Mouse (Mus musculus) limb, embryonic 10.5 days (tissue): ENCODE data around the gene Rd3. TPM values are rescaled to one million over a fixed set of nuclear protein-coding genes. Genes with fewer than 3 reads are reported as not detected.

ENCODE experiments used
- DNase-seq: peaks from one replicate; pipeline ENCODE4 v3.0.0-alpha.2; 2017; ENCODE audit warnings: low spot score
- H3K27ac ChIP-seq: fragments of 300-500 bp; sonication (generic); 2 replicates; pipeline ENCODE4 v1.5.1; 2016; ENCODE audit warnings: mild to moderate bottlenecking
- H3K27me3 ChIP-seq: fragments of 300-500 bp; sonication (generic); 2 replicates; pipeline ENCODE4 v1.6.1; 2016; ENCODE audit warnings: low read depth, mild to moderate bottlenecking; ENCODE audit not compliant: poor library complexity, severe bottlenecking
- H3K36me3 ChIP-seq: fragments of 300-500 bp; sonication (generic); 2 replicates; pipeline ENCODE4 v1.6.1; 2016; ENCODE audit warnings: mild to moderate bottlenecking, moderate library complexity
- H3K4me1 ChIP-seq: fragments of 300-500 bp; sonication (generic); 2 replicates; pipeline ENCODE4 v1.6.1; 2016
- H3K4me3 ChIP-seq: fragments of 300-500 bp; sonication (generic); 2 replicates; pipeline ENCODE4 v1.5.1; 2016; ENCODE audit warnings: mild to moderate bottlenecking, moderate library complexity
- H3K9me3 ChIP-seq: fragments of 300-500 bp; sonication (generic); replicated peaks from 2 replicates; pipeline ENCODE4 v1.6.1; 2016; ENCODE audit warnings: mild to moderate bottlenecking
- whole genome bisulfite sequencing: fragments of 180-500 bp; shearing (Covaris S2); methylation state at CpG from one replicate; pipeline ENCODE4 v1.1.7; 2016; 5-methylcytosine and 5-hydroxymethylcytosine counted together
- polyA plus RNA-seq: library from polyadenylated mRNA; unstranded; fragments of >200 nt; fragmentation: Nextera tagmentation; extraction: Ambion mirVana; gene quantifications from 2 replicates; pipeline ENCODE4 v1.2.1, GENCODE M21; 2016

Gene Rd3
- polyA plus RNA-seq, 1 experiment from 2014 or later = 0.06 TPM

GRCm38 (mm10) chr1:191974509-191975405, 2.4 kb upstream of the Rd3 start:
- no peaks in the 10 kb centered on the region for H3K27me3 ChIP-seq
- H3K9me3 ChIP-seq = no peaks in the 10 kb centered on the region
- H3K36me3 ChIP-seq = no peaks in the 10 kb centered on the region
- 72% methylated on average over 13 of the region's 13 CpGs for WGBS
- no peak for DNase-seq
- no peak overlapping the region for H3K4me3 ChIP-seq
- H3K4me1 ChIP-seq = peaks cover 7% of the 10 kb centered on the region; the same call in 1 of the 2 replicates
- H3K27ac ChIP-seq = no peak overlapping the region

GRCm38 (mm10) chr1:191981426-191982102, 4.4 kb downstream of the Rd3 start:
- Histone ChIP-seq H3K4me1 (peaks cover 16% of the 10 kb centered on the region), H3K36me3 (no peaks in the 10 kb centered on the region), H3K27ac (peak overlapping the region; percentile 58; the same call in 1 of the 2 replicates), H3K9me3 (no peaks in the 10 kb centered on the region), H3K27me3 (peaks cover 23% of the 10 kb centered on the region), H3K4me3 (no peak overlapping the region)
- 51% methylated on average over 6 of the region's 6 CpGs for WGBS
- no peak for DNase-seq

GRCm38 (mm10) chr1:191986674-191987480, 9.7 kb downstream of the Rd3 start:
- peaks cover under 1% of the 10 kb centered on the region for H3K4me1 ChIP-seq
- no peaks in the 10 kb centered on the region for H3K9me3 ChIP-seq
- no peaks in the 10 kb centered on the region for H3K36me3 ChIP-seq
- no peak overlapping the region for H3K27ac ChIP-seq
- 82% methylated on average over 8 of the region's 8 CpGs for WGBS
- H3K4me3 ChIP-seq = no peak overlapping the region
- no peak for DNase-seq
- peaks cover 23% of the 10 kb centered on the region for H3K27me3 ChIP-seq

- peaks cover 23% of the 10 kb centered on the region for H3K27me3 ChIP-seq
- no peak for DNase-seq
Measured at GRCm38 (mm10) chr1:191987481-191987769, 10.3 kb downstream of the Rd3 start.

GRCm38 (mm10) chr1:191988646-191989045, 11.5 kb downstream of the Rd3 start:
- 96% methylated on average over 3 of the region's 3 CpGs for WGBS
- Histone ChIP-seq H3K27ac (no peak overlapping the region), H3K4me1 (no peaks in the 10 kb centered on the region), H3K27me3 (peaks cover 23% of the 10 kb centered on the region), H3K4me3 (no peak overlapping the region), H3K9me3 (no peaks in the 10 kb centered on the region), H3K36me3 (no peaks in the 10 kb centered on the region)
- no peak for DNase-seq

More at GRCm38 (mm10) chr1:191987481-191987769, 10.3 kb downstream of the Rd3 start:
- 55% methylated on average over 5 of the region's 5 CpGs for WGBS
- Histone ChIP-seq H3K27ac (no peak overlapping the region), H3K9me3 (no peaks in the 10 kb centered on the region), H3K36me3 (no peaks in the 10 kb centered on the region), H3K4me3 (no peak overlapping the region), H3K4me1 (no peaks in the 10 kb centered on the region)

- Histone ChIP-seq H3K4me3 (peak overlapping the region; percentile 66; the same call in 1 of the 2 replicates), H3K4me1 (no peaks in the 10 kb centered on the region), H3K36me3 (no peaks in the 10 kb centered on the region), H3K9me3 (no peaks in the 10 kb centered on the region), H3K27me3 (peaks cover 23% of the 10 kb centered on the region), H3K27ac (no peak overlapping the region)
- DNase-seq = no peak
- 87% methylated on average over 5 of the region's 5 CpGs for WGBS
Measured at GRCm38 (mm10) chr1:191989060-191989459, 11.9 kb downstream of the Rd3 start.

- H3K4me1 ChIP-seq = no peaks in the 10 kb centered on the region
- H3K36me3 ChIP-seq = no peaks in the 10 kb centered on the region
- H3K27ac ChIP-seq = peak overlapping the region; percentile 91
- H3K4me3 ChIP-seq = peak overlapping the region; percentile 66
- peaks cover 14% of the 10 kb centered on the region for H3K27me3 ChIP-seq
- DNase-seq = peak; percentile 95
- H3K9me3 ChIP-seq = no peaks in the 10 kb centered on the region
- WGBS = under 1% methylated on average over 22 of the region's 22 CpGs
Measured at GRCm38 (mm10) chr1:191989994-191990393, 12.8 kb downstream of the Rd3 start.

GRCm38 (mm10) chr1:191992040-191992780, 15.0 kb downstream of the Rd3 start:
- DNase-seq = no peak
- Histone ChIP-seq H3K4me3 (no peak overlapping the region), H3K27me3 (no peaks in the 10 kb centered on the region), H3K9me3 (no peaks in the 10 kb centered on the region), H3K27ac (no peak overlapping the region), H3K4me1 (no peaks in the 10 kb centered on the region), H3K36me3 (no peaks in the 10 kb centered on the region)
- 79% methylated on average over 7 of the region's 7 CpGs for WGBS

- H3K9me3 ChIP-seq = no peaks in the 10 kb centered on the region
- WGBS = 81% methylated on average over 5 of the region's 5 CpGs
- DNase-seq = no peak
- H3K27ac ChIP-seq = no peak overlapping the region; the same call in 1 of the 2 replicates
- H3K4me1 ChIP-seq = no peaks in the 10 kb centered on the region
- no peak overlapping the region for H3K4me3 ChIP-seq
- no peaks in the 10 kb centered on the region for H3K27me3 ChIP-seq
- peaks cover 3% of the 10 kb centered on the region; the same call in 1 of the 2 replicates for H3K36me3 ChIP-seq
Measured at GRCm38 (mm10) chr1:191994476-191994875, 17.3 kb downstream of the Rd3 start.

GRCm38 (mm10) chr1:191995488-191995887, 18.3 kb downstream of the Rd3 start:
- H3K4me1 ChIP-seq = no peaks in the 10 kb centered on the region
- no peak overlapping the region for H3K27ac ChIP-seq
- no peaks in the 10 kb centered on the region for H3K9me3 ChIP-seq
- H3K36me3 ChIP-seq = peaks cover 3% of the 10 kb centered on the region; the same call in 1 of the 2 replicates
- WGBS = 54% methylated on average over 4 of the region's 4 CpGs
- DNase-seq = peak; percentile 80
- H3K27me3 ChIP-seq = no peaks in the 10 kb centered on the region
- no peak overlapping the region for H3K4me3 ChIP-seq

- Histone ChIP-seq H3K27me3 (no peaks in the 10 kb centered on the region), H3K27ac (no peak overlapping the region), H3K4me3 (no peak overlapping the region), H3K9me3 (no peaks in the 10 kb centered on the region), H3K36me3 (peaks cover 3% of the 10 kb centered on the region; the same call in 1 of the 2 replicates), H3K4me1 (no peaks in the 10 kb centered on the region)
- no peak for DNase-seq
- 89% methylated on average over 7 of the region's 7 CpGs for WGBS
Measured at GRCm38 (mm10) chr1:191995916-191996315, 18.7 kb downstream of the Rd3 start.

- Histone ChIP-seq H3K4me1 (no peaks in the 10 kb centered on the region), H3K4me3 (no peak overlapping the region), H3K27ac (no peak overlapping the region), H3K9me3 (no peaks in the 10 kb centered on the region), H3K27me3 (no peaks in the 10 kb centered on the region), H3K36me3 (peaks cover 3% of the 10 kb centered on the region; the same call in 1 of the 2 replicates)
- no peak for DNase-seq
- WGBS = 93% methylated on average over 8 of the region's 8 CpGs
Measured at GRCm38 (mm10) chr1:191996621-191997185, 19.5 kb downstream of the Rd3 start.
